Mouse (Mus musculus) intestine, embryonic 16.5 days (tissue): ENCODE measurements around the gene Tmem17. TPM values are rescaled to one million over a fixed set of nuclear protein-coding genes. Genes with fewer than 3 reads are reported as not detected.
A peak's percentile ranks its signal among the peaks of the same experiment; 100 is the strongest.

Source experiments
- ATAC-seq: fragments of 200-750 bp; cut with Nextera tagmentation; 2 replicates; pipeline ENCODE4 v1.8.0; 2017; ENCODE audit warnings: moderate TSS enrichment, moderate library complexity
- H3K27ac ChIP-seq: fragments of 300-500 bp; sonication (generic); 2 replicates; pipeline ENCODE4 v1.5.1; 2014; ENCODE audit warnings: mild to moderate bottlenecking, low read length
- H3K27me3 ChIP-seq: fragments of 300-500 bp; sonication (generic); replicated peaks from 2 replicates; pipeline ENCODE4 v1.6.1; 2014; ENCODE audit warnings: low read length, control low read depth, mixed read lengths; ENCODE audit not compliant: control insufficient read depth, insufficient read depth
- H3K36me3 ChIP-seq: fragments of 300-500 bp; sonication (generic); 2 replicates; pipeline ENCODE4 v1.6.1; 2014; ENCODE audit warnings: low read length, control low read depth; ENCODE audit not compliant: control insufficient read depth, insufficient read depth
- H3K4me1 ChIP-seq: fragments of 300-500 bp; sonication (generic); 2 replicates; pipeline ENCODE4 v1.6.1; 2014; ENCODE audit warnings: low read length, control low read depth, mixed read lengths; ENCODE audit not compliant: control insufficient read depth, insufficient read depth
- H3K4me2 ChIP-seq: fragments of 300-500 bp; sonication (generic); 2 replicates; pipeline ENCODE4 v1.6.1; 2014; ENCODE audit warnings: low read depth, low read length, control low read depth
- H3K4me3 ChIP-seq: fragments of 300-500 bp; sonication (generic); 2 replicates; pipeline ENCODE4 v1.5.1; 2014; ENCODE audit warnings: mild to moderate bottlenecking, low read length
- H3K9ac ChIP-seq: fragments of 300-500 bp; sonication (generic); 2 replicates; pipeline ENCODE4 v1.6.1; 2014; ENCODE audit warnings: low read depth, low read length
- H3K9me3 ChIP-seq: fragments of 300-500 bp; sonication (generic); 2 replicates; pipeline ENCODE4 v1.6.1; 2016; ENCODE audit warnings: low read length, control low read depth; ENCODE audit not compliant: control insufficient read depth
- WGBS: fragments of 180-500 bp; shearing (Covaris S2); extraction: QIAGEN DNeasy Blood & Tissue Kit; methylation state at CpG from one replicate; pipeline ENCODE4 v1.1.7; 2014; 5-methylcytosine and 5-hydroxymethylcytosine counted together
- polyA plus RNA-seq: library from polyadenylated mRNA; unstranded; fragments of >200 nt; fragmentation: Nextera tagmentation; extraction: Ambion mirVana; gene quantifications from 2 replicates; pipeline ENCODE4 v1.2.1, GENCODE M21; 2015

Tmem17 gene
- 9.5 and 9.6 TPM in 2 replicates for polyA plus RNA-seq

GRCm38 (mm10) chr11:22512038-22513001, at the start of gene Tmem17:
TSS of gene Tmem17 (plus strand) at chr11:22512088.
- WGBS = under 1% methylated on average over 66 of the region's 73 CpGs
- peak; percentile 98 for ATAC-seq
- H3K4me1 ChIP-seq = no peaks in the 10 kb centered on the region
- peak within 1 kb of the TSS; percentile 83 for H3K4me3 ChIP-seq
- no peaks in the 10 kb centered on the region for H3K27me3 ChIP-seq
- peak within 1 kb of the TSS; percentile 81 for H3K4me2 ChIP-seq
- peak within 1 kb of the TSS; percentile 96 for H3K27ac ChIP-seq
- peak within 1 kb of the TSS; percentile 96 for H3K9ac ChIP-seq
- no peaks in the 10 kb centered on the region for H3K36me3 ChIP-seq
- no peaks in the 10 kb centered on the region for H3K9me3 ChIP-seq

DNA sequence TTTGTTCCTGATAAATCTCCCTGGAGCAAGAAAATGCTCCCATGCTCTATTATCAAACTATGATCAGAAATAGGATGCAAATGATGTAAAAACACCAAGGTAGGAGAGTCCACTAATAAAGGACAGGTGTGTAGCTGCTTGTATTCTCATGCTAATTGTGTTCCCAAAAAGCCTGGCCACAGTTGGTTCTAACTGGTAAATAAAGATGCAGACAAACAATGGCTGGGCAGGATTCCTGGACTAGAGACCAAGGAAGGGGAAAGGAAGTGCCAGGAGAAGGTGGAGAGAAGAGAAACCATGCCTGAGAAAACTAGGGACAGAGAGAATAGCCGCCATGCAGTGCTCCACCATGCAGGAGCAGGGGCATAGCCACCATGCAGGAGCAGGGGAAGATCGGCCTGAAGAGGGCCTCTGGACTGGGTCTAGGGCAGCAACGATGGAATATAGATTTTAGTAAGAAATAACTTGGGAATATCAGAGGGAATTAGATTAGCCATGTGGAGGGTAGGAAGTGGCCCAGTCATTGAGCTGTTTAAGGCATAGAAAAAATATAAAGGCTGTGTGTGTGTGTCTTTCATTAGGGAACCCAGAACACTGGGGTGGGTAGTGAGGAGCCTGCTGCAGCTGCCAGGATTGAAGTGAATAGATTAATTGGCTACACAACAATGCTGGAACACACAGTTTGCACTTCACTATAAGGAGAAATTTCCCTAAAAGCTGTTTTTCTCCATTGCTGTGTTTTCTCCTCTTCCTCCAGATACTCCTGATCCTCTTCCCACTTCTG, 31.9 kb upstream of the Tmem17 start:
- 76% methylated on average over 3 of the region's 3 CpGs for WGBS
- H3K9ac ChIP-seq = no peak overlapping the region

GRCm38 (mm10) chr11:22481639-22482361, 30.1 kb upstream of the Tmem17 start:
- no peak overlapping the region for H3K27ac ChIP-seq
- no peaks in the 10 kb centered on the region for H3K4me1 ChIP-seq
- H3K27me3 ChIP-seq = no peaks in the 10 kb centered on the region
- H3K9ac ChIP-seq = no peak overlapping the region
- H3K4me2 ChIP-seq = no peak overlapping the region
- no peak for ATAC-seq
- WGBS = 74% methylated on average over 1 of the region's 1 CpGs
- no peaks in the 10 kb centered on the region for H3K9me3 ChIP-seq
- no peaks in the 10 kb centered on the region for H3K36me3 ChIP-seq
- no peak overlapping the region for H3K4me3 ChIP-seq

More for the DNA sequence above, 31.9 kb upstream of the Tmem17 start:
- H3K36me3 ChIP-seq = no peaks in the 10 kb centered on the region
- H3K4me2 ChIP-seq = no peak overlapping the region
- no peaks in the 10 kb centered on the region for H3K27me3 ChIP-seq
- H3K9me3 ChIP-seq = no peaks in the 10 kb centered on the region; the same call in 1 of the 2 replicates
- no peaks in the 10 kb centered on the region for H3K4me1 ChIP-seq
- ATAC-seq = no peak
- H3K4me3 ChIP-seq = no peak overlapping the region
- H3K27ac ChIP-seq = no peak overlapping the region

DNA sequence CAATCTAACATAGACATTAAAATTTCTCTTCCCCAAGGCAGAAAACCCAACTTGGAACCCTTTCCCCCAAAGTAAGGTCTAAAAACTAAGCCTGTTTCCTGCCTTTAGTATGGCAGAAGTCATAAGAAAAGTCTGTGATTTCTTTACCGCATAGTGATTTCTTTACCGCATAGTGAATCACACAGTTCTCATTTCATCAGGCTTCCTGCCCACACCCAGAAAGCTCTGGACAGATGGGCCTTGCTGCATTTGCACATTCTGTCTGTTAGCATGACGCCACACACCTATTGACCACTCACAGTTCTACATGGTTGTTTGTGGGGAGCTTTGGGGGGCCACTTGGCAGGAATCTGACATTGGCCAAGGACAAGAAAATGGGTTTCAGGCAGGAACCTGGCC, 29.5 kb upstream of the Tmem17 start:
- ATAC-seq = no peak
- H3K9ac ChIP-seq = no peak overlapping the region
- no peaks in the 10 kb centered on the region for H3K9me3 ChIP-seq
- no peak overlapping the region for H3K4me2 ChIP-seq
- no peak overlapping the region for H3K27ac ChIP-seq
- H3K27me3 ChIP-seq = no peaks in the 10 kb centered on the region
- WGBS = 95% methylated on average over 3 of the region's 3 CpGs
- H3K4me1 ChIP-seq = no peaks in the 10 kb centered on the region
- H3K4me3 ChIP-seq = no peak overlapping the region
- H3K36me3 ChIP-seq = no peaks in the 10 kb centered on the region

DNA sequence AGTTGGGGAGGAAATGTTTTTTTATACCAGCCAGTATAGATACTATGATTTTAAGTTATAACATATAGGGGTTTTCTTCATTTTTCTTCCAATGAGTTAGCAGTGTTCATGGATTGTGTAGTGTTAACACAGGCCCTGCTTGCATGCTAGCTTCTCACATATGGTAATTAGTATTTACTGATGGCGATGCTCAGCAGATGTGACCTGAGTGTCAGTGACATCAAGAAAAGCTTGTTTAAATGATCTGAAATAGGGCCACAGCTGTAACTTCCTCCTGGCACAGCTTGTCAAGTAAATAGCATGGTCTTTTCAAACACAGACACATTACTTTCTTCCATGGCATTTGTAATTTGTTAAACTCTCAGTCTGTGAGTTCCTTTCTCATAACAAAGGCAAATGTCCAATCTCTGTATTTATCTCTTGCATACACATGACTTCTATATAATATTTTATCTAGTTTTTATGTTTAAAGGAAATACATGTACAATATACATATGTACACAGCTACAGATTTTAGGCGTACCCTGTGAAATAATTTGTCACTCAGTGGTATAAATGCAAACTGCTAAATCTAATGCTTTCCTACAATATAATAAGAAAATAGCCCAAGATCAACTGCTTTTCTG, 18.1 kb upstream of the Tmem17 start:
- WGBS = 51% methylated on average over 2 of the region's 2 CpGs
- no peak overlapping the region for H3K4me2 ChIP-seq
- no peaks in the 10 kb centered on the region for H3K27me3 ChIP-seq
- no peak overlapping the region for H3K9ac ChIP-seq
- no peak for ATAC-seq
- H3K36me3 ChIP-seq = no peaks in the 10 kb centered on the region
- no peak overlapping the region for H3K4me3 ChIP-seq
- no peak overlapping the region for H3K27ac ChIP-seq
- no peaks in the 10 kb centered on the region for H3K9me3 ChIP-seq
- H3K4me1 ChIP-seq = no peaks in the 10 kb centered on the region

DNA sequence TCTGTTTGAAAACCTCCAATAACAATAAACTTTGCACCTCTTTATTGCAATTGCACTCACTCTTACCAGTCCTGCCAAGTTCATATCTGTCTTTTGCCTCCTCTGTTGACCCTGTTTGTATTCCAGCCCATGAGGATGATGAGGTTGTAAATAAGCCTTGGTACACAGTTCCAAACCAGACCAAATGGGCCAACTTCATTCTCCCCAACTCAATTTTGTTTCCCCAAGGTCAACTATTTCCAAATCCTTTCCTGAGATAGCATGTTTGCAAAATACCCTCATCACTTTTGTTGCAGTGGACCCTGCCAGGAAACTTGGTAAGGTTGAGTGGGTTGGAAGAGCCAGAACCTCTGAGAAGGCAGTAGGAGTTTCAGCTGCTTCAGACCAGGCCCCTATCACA, 16.9 kb upstream of the Tmem17 start:
- H3K27me3 ChIP-seq = no peaks in the 10 kb centered on the region
- no peak for ATAC-seq
- no peak overlapping the region for H3K4me2 ChIP-seq
- H3K36me3 ChIP-seq = no peaks in the 10 kb centered on the region
- H3K27ac ChIP-seq = no peak overlapping the region
- H3K4me3 ChIP-seq = no peak overlapping the region
- H3K4me1 ChIP-seq = no peaks in the 10 kb centered on the region
- H3K9me3 ChIP-seq = no peaks in the 10 kb centered on the region
- H3K9ac ChIP-seq = no peak overlapping the region

- no peak overlapping the region for H3K4me3 ChIP-seq
- no peak overlapping the region for H3K27ac ChIP-seq
- no peak for ATAC-seq
- H3K4me1 ChIP-seq = no peaks in the 10 kb centered on the region
- no peak overlapping the region for H3K9ac ChIP-seq
- no peaks in the 10 kb centered on the region for H3K9me3 ChIP-seq
- H3K36me3 ChIP-seq = no peaks in the 10 kb centered on the region
- WGBS = 88% methylated on average over 6 of the region's 6 CpGs
- no peaks in the 10 kb centered on the region for H3K27me3 ChIP-seq
- H3K4me2 ChIP-seq = no peak overlapping the region
These were observed 12.5 kb upstream of the Tmem17 start for GRCm38 (mm10) chr11:22499396-22499795.

DNA sequence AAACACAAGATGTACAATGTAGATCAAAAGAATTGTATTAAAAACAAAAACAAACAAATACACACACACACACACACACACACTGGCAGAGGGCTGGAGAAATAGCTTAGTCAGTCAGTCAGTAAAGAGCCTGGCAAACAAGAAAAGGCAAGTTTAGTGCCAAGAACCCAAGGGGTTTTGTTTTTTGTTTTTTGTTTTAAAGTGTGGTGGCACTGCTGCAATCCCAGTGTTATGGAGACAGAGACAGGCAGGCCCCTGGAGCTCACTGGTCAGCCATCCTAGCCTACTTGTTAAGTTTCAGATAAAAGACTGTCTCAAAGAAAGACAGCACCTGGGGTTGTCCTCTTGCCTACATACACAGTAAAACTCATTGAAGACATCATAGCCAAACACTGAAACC, 12.0 kb upstream of the Tmem17 start:
- H3K4me1 ChIP-seq = no peaks in the 10 kb centered on the region
- no peak overlapping the region for H3K9ac ChIP-seq
- no peak overlapping the region for H3K4me2 ChIP-seq
- ATAC-seq = no peak
- H3K4me3 ChIP-seq = no peak overlapping the region
- H3K36me3 ChIP-seq = no peaks in the 10 kb centered on the region
- no peak overlapping the region for H3K27ac ChIP-seq
- no peaks in the 10 kb centered on the region for H3K27me3 ChIP-seq
- H3K9me3 ChIP-seq = no peaks in the 10 kb centered on the region
